Mouse (Mus musculus) neural tube, embryonic 14.5 days (tissue): Measurements from ENCODE around the gene Nup133. TPM values are rescaled to one million over a fixed set of nuclear protein-coding genes. Genes with fewer than 3 reads are reported as not detected.

Experiments
- ATAC-seq: fragments of 200-750 bp; cut with Nextera tagmentation; 2 replicates; pipeline ENCODE4 v1.8.0; 2017; ENCODE audit warnings: low read depth, mild to moderate bottlenecking, moderate TSS enrichment, moderate library complexity
- H3K27ac ChIP-seq: fragments of 300-500 bp; sonication (generic); 2 replicates; pipeline ENCODE4 v1.5.1; 2014; ENCODE audit warnings: low read depth, mild to moderate bottlenecking, control low read depth, low read length, moderate library complexity, mixed read lengths
- H3K27me3 ChIP-seq: fragments of 300-500 bp; sonication (generic); 2 replicates; pipeline ENCODE4 v1.6.1; 2014; ENCODE audit warnings: low read length; ENCODE audit not compliant: control insufficient read depth, insufficient read depth
- H3K36me3 ChIP-seq: fragments of 300-500 bp; sonication (generic); 2 replicates; pipeline ENCODE4 v1.6.1; 2014; ENCODE audit warnings: low read length, mixed read lengths; ENCODE audit not compliant: control insufficient read depth, insufficient read depth
- H3K4me1 ChIP-seq: fragments of 300-500 bp; sonication (generic); 2 replicates; pipeline ENCODE4 v1.6.1; 2014; ENCODE audit warnings: low read length; ENCODE audit not compliant: control insufficient read depth, insufficient read depth
- H3K4me2 ChIP-seq: fragments of 300-500 bp; sonication (generic); 2 replicates; pipeline ENCODE4 v1.6.1; 2014; ENCODE audit warnings: mild to moderate bottlenecking, low read depth, low read length, control low read depth
- H3K4me3 ChIP-seq: fragments of 300-500 bp; sonication (generic); 2 replicates; pipeline ENCODE4 v1.5.1; 2014; ENCODE audit warnings: low read depth, low read length, control low read depth, mixed read lengths
- H3K9ac ChIP-seq: fragments of 300-500 bp; sonication (generic); replicated peaks from 2 replicates; pipeline ENCODE4 v1.6.1; 2014; ENCODE audit warnings: low read depth, mild to moderate bottlenecking, control low read depth, low read length, mixed read lengths
- H3K9me3 ChIP-seq: fragments of 300-500 bp; sonication (generic); 2 replicates; pipeline ENCODE4 v1.6.1; 2016; ENCODE audit warnings: low read length; ENCODE audit not compliant: control insufficient read depth
- WGBS: fragments of 180-500 bp; shearing (Covaris S2); extraction: QIAGEN DNeasy Blood & Tissue Kit; methylation state at CpG from one replicate; pipeline ENCODE4 v1.1.7; 2014; 5-methylcytosine and 5-hydroxymethylcytosine counted together
- polyA plus RNA-seq: library from polyadenylated mRNA; unstranded; fragments of >200 nt; fragmentation: Nextera tagmentation; extraction: Ambion mirVana; gene quantifications from 2 replicates; pipeline ENCODE4 v1.2.1, GENCODE M21; 2014

Nup133 gene
- polyA plus RNA-seq, 1 experiment from 2014 or later = 24.0 TPM

- Histone ChIP-seq H3K36me3 (no peaks in the 10 kb centered on the region), H3K4me2 (no peak overlapping the region), H3K9ac (no peak overlapping the region), H3K4me1 (no peaks in the 10 kb centered on the region), H3K4me3 (no peak overlapping the region), H3K27me3 (no peaks in the 10 kb centered on the region), H3K27ac (no peak overlapping the region), H3K9me3 (no peaks in the 10 kb centered on the region)
- ATAC-seq = no peak
- 83% methylated on average over 11 of the region's 11 CpGs for WGBS
Observed at GRCm38 (mm10) chr8:123874324-123874723, 74.7 kb downstream of the Nup133 start.

- H3K4me3 ChIP-seq = no peak overlapping the region
- no peaks in the 10 kb centered on the region for H3K9me3 ChIP-seq
- WGBS = 81% methylated on average over 6 of the region's 6 CpGs
- no peaks in the 10 kb centered on the region for H3K27me3 ChIP-seq
- H3K36me3 ChIP-seq = no peaks in the 10 kb centered on the region
- no peak overlapping the region for H3K27ac ChIP-seq
- ATAC-seq = no peak
- no peak overlapping the region for H3K4me2 ChIP-seq
- H3K9ac ChIP-seq = no peak overlapping the region
- H3K4me1 ChIP-seq = no peaks in the 10 kb centered on the region
Observed at GRCm38 (mm10) chr8:123873364-123873763, 75.7 kb downstream of the Nup133 start.

GRCm38 (mm10) chr8:123872048-123872447, 77.0 kb downstream of the Nup133 start:
- Histone ChIP-seq H3K9me3 (no peaks in the 10 kb centered on the region), H3K4me2 (no peak overlapping the region), H3K4me3 (no peak overlapping the region), H3K27ac (no peak overlapping the region), H3K36me3 (no peaks in the 10 kb centered on the region), H3K4me1 (no peaks in the 10 kb centered on the region), H3K27me3 (no peaks in the 10 kb centered on the region), H3K9ac (no peak overlapping the region)
- ATAC-seq = no peak
- 86% methylated on average over 9 of the region's 9 CpGs for WGBS

GRCm38 (mm10) chr8:123866971-123867370, 82.1 kb downstream of the Nup133 start:
- Histone ChIP-seq H3K27me3 (no peaks in the 10 kb centered on the region; the same call in 1 of the 2 replicates), H3K4me3 (no peak overlapping the region), H3K4me1 (no peaks in the 10 kb centered on the region), H3K9ac (no peak overlapping the region), H3K4me2 (no peak overlapping the region), H3K27ac (no peak overlapping the region), H3K36me3 (no peaks in the 10 kb centered on the region), H3K9me3 (no peaks in the 10 kb centered on the region)
- 51% methylated on average over 5 of the region's 5 CpGs for WGBS
- no peak for ATAC-seq

GRCm38 (mm10) chr8:123865786-123866185, 83.3 kb downstream of the Nup133 start:
- WGBS = 84% methylated on average over 7 of the region's 7 CpGs
- no peak overlapping the region for H3K27ac ChIP-seq
- no peaks in the 10 kb centered on the region; the same call in 1 of the 2 replicates for H3K27me3 ChIP-seq
- H3K4me1 ChIP-seq = no peaks in the 10 kb centered on the region
- H3K4me3 ChIP-seq = no peak overlapping the region
- ATAC-seq = no peak
- H3K9me3 ChIP-seq = no peaks in the 10 kb centered on the region
- no peak overlapping the region for H3K9ac ChIP-seq
- no peak overlapping the region for H3K4me2 ChIP-seq
- H3K36me3 ChIP-seq = no peaks in the 10 kb centered on the region

- Histone ChIP-seq H3K4me1 (peaks cover 6% of the 10 kb centered on the region; the same call in 1 of the 2 replicates), H3K9me3 (no peaks in the 10 kb centered on the region), H3K4me2 (peak overlapping the region; percentile 89), H3K27me3 (no peaks in the 10 kb centered on the region; the same call in 1 of the 2 replicates), H3K36me3 (no peaks in the 10 kb centered on the region), H3K4me3 (peak overlapping the region; percentile 79), H3K27ac (no peak overlapping the region), H3K9ac (peak overlapping the region; percentile 82)
- ATAC-seq = no peak
- WGBS = 70% methylated on average over 4 of the region's 4 CpGs
Observed at GRCm38 (mm10) chr8:123860386-123860785, 88.7 kb downstream of the Nup133 start.

GRCm38 (mm10) chr8:123859648-123860259, 89.3 kb downstream of the Nup133 start, which contains the start of gene Ccsap:
Ccsap (minus strand) TSS chr8:123860209.
- peak within 1 kb of the TSS; percentile 82 for H3K9ac ChIP-seq
- peaks cover 6% of the 10 kb centered on the region; the same call in 1 of the 2 replicates for H3K4me1 ChIP-seq
- ATAC-seq = peak; percentile 64; the same call in 1 of the 2 replicates
- H3K36me3 ChIP-seq = no peaks in the 10 kb centered on the region
- peak within 1 kb of the TSS; percentile 79 for H3K4me3 ChIP-seq
- H3K27ac ChIP-seq = peak within 1 kb of the TSS; percentile 84
- H3K4me2 ChIP-seq = peak within 1 kb of the TSS; percentile 89
- H3K27me3 ChIP-seq = no peaks in the 10 kb centered on the region; the same call in 1 of the 2 replicates
- under 1% methylated on average over 48 of the region's 48 CpGs for WGBS
- H3K9me3 ChIP-seq = no peaks in the 10 kb centered on the region

GRCm38 (mm10) chr8:123858941-123859647, 90.0 kb downstream of the Nup133 start:
- Histone ChIP-seq H3K4me3 (peak overlapping the region; percentile 79), H3K27ac (peak overlapping the region; percentile 84), H3K36me3 (no peaks in the 10 kb centered on the region), H3K27me3 (no peaks in the 10 kb centered on the region; the same call in 1 of the 2 replicates), H3K4me1 (peaks cover 6% of the 10 kb centered on the region; the same call in 1 of the 2 replicates), H3K4me2 (peak overlapping the region; percentile 89), H3K9ac (peak overlapping the region; percentile 82), H3K9me3 (no peaks in the 10 kb centered on the region)
- peak; percentile 95 for ATAC-seq
- WGBS = under 1% methylated on average over 79 of the region's 79 CpGs

GRCm38 (mm10) chr8:123858574-123858940, 90.5 kb downstream of the Nup133 start:
- Histone ChIP-seq H3K36me3 (no peaks in the 10 kb centered on the region), H3K4me3 (peak overlapping the region; percentile 79), H3K4me1 (peaks cover 6% of the 10 kb centered on the region; the same call in 1 of the 2 replicates), H3K4me2 (peak overlapping the region; percentile 89), H3K9ac (peak overlapping the region; percentile 82), H3K9me3 (no peaks in the 10 kb centered on the region), H3K27ac (no peak overlapping the region), H3K27me3 (no peaks in the 10 kb centered on the region; the same call in 1 of the 2 replicates)
- ATAC-seq = 0 out of 2 replicates have a peak, but pooled peaks have one; percentile 5
- WGBS = 0% methylated on average over 17 of the region's 17 CpGs
